Comparison of ENCODE assay signal across 17 mouse cellular contexts in genomic region chr1:92082156-92082836, GRCm38 (mm10).
A peak's percentile ranks its signal among the peaks of the same experiment; 100 is the strongest.
DNase-seq lines count a peak whose midpoint lies in the region; TF ChIP-seq lines count a peak whose summit lies in the region.
"Had no signal": no experiment of that assay in that cellular context is flagged by ENCODE, and none has a peak within 500 bp of the region (broad histone marks: within the 10 kb centered on the region; RNA-seq: fewer than 3 reads in every experiment).

No protein-coding gene starts in this region.

- H3K27me3 ChIP-seq in heart, embryonic 10.5 days (ENCODE audit: insufficient read depth, poor library complexity, severe bottlenecking) = no peaks in the 10 kb centered on the region
- H3K27me3 ChIP-seq in CH12.LX (replicated peaks) = no peaks in the 10 kb centered on the region
- no peaks in the 10 kb centered on the region for H3K27me3 ChIP-seq in limb, embryonic 10.5 days (ENCODE audit: low read depth, poor library complexity, severe bottlenecking)
- H3K27me3 ChIP-seq: forebrain, embryonic 13.5 days; hindbrain, embryonic 12.5 days; Patski had no signal

- H3K9me3 ChIP-seq in heart, embryonic 10.5 days = no peaks in the 10 kb centered on the region
- H3K9me3 ChIP-seq in CH12.LX (replicated peaks; ENCODE audit: low read length) = no peaks in the 10 kb centered on the region
- no peaks in the 10 kb centered on the region for H3K9me3 ChIP-seq in limb, embryonic 10.5 days (replicated peaks)
- H3K9me3 ChIP-seq: embryonic facial prominence, embryonic 10.5 days; forebrain, embryonic 13.5 days; hindbrain, embryonic 12.5 days had no signal

- 0 out of 2 replicates have a peak overlapping the region, but pooled peaks have one; percentile 66 for H3K27ac ChIP-seq in heart, embryonic 10.5 days
- H3K27ac ChIP-seq in CH12.LX (ENCODE audit: insufficient read depth, low read depth) = no peak overlapping the region; the same call in 1 of the 2 replicates
- peak overlapping the region; percentile 83; the same call in 1 of the 2 replicates for H3K27ac ChIP-seq in limb, embryonic 10.5 days
- H3K27ac ChIP-seq: embryonic facial prominence, embryonic 10.5 days; hindbrain, embryonic 12.5 days had no signal

- H3K4me3 ChIP-seq in heart, embryonic 10.5 days = no peak overlapping the region
- no peak overlapping the region for H3K4me3 ChIP-seq in CH12.LX (replicated peaks in 1 of 3; ENCODE audit: low read depth in 2 of 3, low read length in 2 of 3, poor library complexity in 1 of 3)
- no peak overlapping the region for H3K4me3 ChIP-seq in limb, embryonic 10.5 days
- H3K4me3 ChIP-seq: embryonic facial prominence, embryonic 10.5 days; forebrain, embryonic 13.5 days; hindbrain, embryonic 12.5 days had no signal

- no peak for DNase-seq in heart, embryonic 10.5 days (ENCODE audit: low spot score)
- no peak for DNase-seq in heart, adult 8-10 months (ENCODE audit: low spot score)
- DNase-seq in A20 (ENCODE audit: low read depth, low spot score) (peak; percentile 71), CH12.LX (ENCODE audit: extremely low read depth) (no peak)
- no peak for DNase-seq in limb, embryonic 10.5 days (ENCODE audit: low spot score)
- DNase-seq in thymus, adult 18-20 months = no peak
- no peak for DNase-seq in right cerebral cortex, postnatal 25 days
- DNase-seq: adrenal gland, postnatal 14 days; cerebellum, postnatal 10 days; forebrain, postnatal 0 days; heart, postnatal 4 days; kidney, adult 11 months; kidney, adult 9 months had no signal

- dilution Hi-C loops in CH12.LX (cut with MboI; ENCODE audit: extremely low pct_ligation_motif_present, extremely low pct_unique_long_range_greater_than_20kb, low sequenced_read_pairs) = no loop called here

- TF ChIP-seq EP300 in CH12.LX (IDR thresholded peaks at IDR 0.05; ENCODE audit: low read length) = no peak

- TF ChIP-seq POLR2A in CH12.LX (IDR thresholded peaks at IDR 0.05; ENCODE audit: low read depth, low read length) = no peak

- no peak for TF ChIP-seq RAD21 in CH12.LX (IDR thresholded peaks at IDR 0.05; ENCODE audit: low read depth, low read length)

- in situ Hi-C loops in CH12.LX (cut with MboI; ENCODE audit: low pct_ligation_motif_present, low pct_unique_long_range_greater_than_20kb, low sequenced_read_pairs) = no loop called here

- H3K36me3 ChIP-seq in heart, embryonic 10.5 days = no peaks in the 10 kb centered on the region
- H3K36me3 ChIP-seq in CH12.LX (replicated peaks in 1 of 2; ENCODE audit: control insufficient read depth in 1 of 2, insufficient read depth in 1 of 2, low read length in 1 of 2) = peaks cover 0 to 2% of the 10 kb centered on the region in 2 experiments
- no peaks in the 10 kb centered on the region for H3K36me3 ChIP-seq in limb, embryonic 10.5 days
- H3K36me3 ChIP-seq: embryonic facial prominence, embryonic 10.5 days; hindbrain, embryonic 12.5 days had no signal

- no peak overlapping the region for H3K9ac ChIP-seq in CH12.LX (ENCODE audit: insufficient read depth, low read depth)
- H3K9ac ChIP-seq: forebrain, embryonic 13.5 days; forebrain, postnatal 0 days; hindbrain, embryonic 12.5 days had no signal

- H3K79me2 ChIP-seq in CH12.LX (replicated peaks; ENCODE audit: control insufficient read depth, extremely low read depth, insufficient read depth, poor library complexity, severe bottlenecking) = no peaks in the 10 kb centered on the region

- WGBS in heart, embryonic 10.5 days = 89% methylated on average over 10 of the region's 10 CpGs
- 92% methylated on average over 10 of the region's 10 CpGs for WGBS in limb, embryonic 10.5 days

- no peak for TF ChIP-seq CTCF in CH12.LX (conservative IDR thresholded peaks at IDR 0.05 in 1 of 2, IDR thresholded peaks at IDR 0.05 in 1 of 2; ENCODE audit: low read depth in 2 of 2, low read length in 2 of 2)

- peaks cover 78% of the 10 kb centered on the region for H3K4me1 ChIP-seq in heart, embryonic 10.5 days
- peaks cover 21 to 66% of the 10 kb centered on the region in 2 experiments for H3K4me1 ChIP-seq in CH12.LX (ENCODE audit: control insufficient read depth in 1 of 2, insufficient read depth in 2 of 2)
- peaks cover 80% of the 10 kb centered on the region for H3K4me1 ChIP-seq in limb, embryonic 10.5 days

- peak overlapping the region; percentile 4 for H3K4me2 ChIP-seq in CH12.LX (ENCODE audit: insufficient read depth, low read depth, poor library complexity, severe bottlenecking)
- H3K4me2 ChIP-seq: forebrain, embryonic 13.5 days; hindbrain, embryonic 12.5 days had no signal

TF ChIP-seq in CH12.LX, 34 proteins besides CTCF, POLR2A, EP300 and RAD21:
- TF ChIP-seq TBP (conservative IDR thresholded peaks at IDR 0.05; ENCODE audit: low read depth, low read length) (peak; percentile 82), ETS1 (conservative IDR thresholded peaks at IDR 0.05; ENCODE audit: low read depth, low read length) (no peak)
